Mouse (Mus musculus) T-helper 17 cell (primary cell): ENCODE data around the gene R3hcc1l.

ENCODE experiments used
- in situ Hi-C, 2 experiments: fragments of 300-600 bp; cut with MboI, MseI; formaldehyde crosslinking; loops; 1 replicate in 1 of 2; 2 replicates in 1 of 2; pipeline ENCODE4 v1.15.1; 2025; ENCODE audit warnings: high pct_unique_total_duplicates in 2 of 2

R3hcc1l gene

DNA sequence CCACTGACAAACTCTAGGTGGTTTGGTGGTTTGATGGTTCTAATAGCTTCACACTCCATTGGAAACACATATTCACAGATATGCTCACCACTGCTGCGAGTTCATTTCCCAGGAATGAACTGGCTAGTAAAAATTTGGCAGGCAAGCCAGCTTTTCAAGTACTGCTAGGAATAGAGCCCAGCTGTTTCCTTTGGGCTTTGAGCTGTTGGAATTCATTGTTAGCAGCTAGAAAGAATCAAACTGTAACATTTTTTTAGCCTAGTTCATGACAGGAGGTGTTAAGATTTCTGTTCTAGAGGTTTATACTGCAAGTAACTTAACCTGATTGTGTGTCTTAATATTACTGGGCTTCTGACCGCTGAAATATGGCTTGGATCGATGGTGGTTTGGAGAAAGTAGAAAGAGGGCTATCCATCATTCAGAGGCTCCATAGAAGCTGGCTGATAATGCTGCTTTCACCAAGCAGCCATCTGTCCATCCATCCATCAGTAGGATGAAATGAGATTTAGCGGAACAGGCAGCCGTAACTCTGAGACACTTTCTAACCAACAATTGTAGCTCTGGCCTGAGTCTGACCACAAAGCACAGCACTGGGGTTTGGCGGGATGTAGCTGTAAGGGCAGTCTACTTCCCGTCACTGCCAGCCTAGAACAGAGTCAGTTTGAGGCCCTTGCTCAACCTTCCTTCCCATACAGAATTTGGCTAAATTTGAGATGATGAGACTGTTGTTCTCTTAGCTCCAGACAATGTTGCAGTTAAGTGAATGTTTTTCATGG, 21.0 kb downstream of the R3hcc1l start:
- in situ Hi-C loops = loop anchor here in 1 of 2 experiments (10.0 kb wide), 1 partner anchor 1035 kb away; no protein-coding TSS in a partner anchor

DNA sequence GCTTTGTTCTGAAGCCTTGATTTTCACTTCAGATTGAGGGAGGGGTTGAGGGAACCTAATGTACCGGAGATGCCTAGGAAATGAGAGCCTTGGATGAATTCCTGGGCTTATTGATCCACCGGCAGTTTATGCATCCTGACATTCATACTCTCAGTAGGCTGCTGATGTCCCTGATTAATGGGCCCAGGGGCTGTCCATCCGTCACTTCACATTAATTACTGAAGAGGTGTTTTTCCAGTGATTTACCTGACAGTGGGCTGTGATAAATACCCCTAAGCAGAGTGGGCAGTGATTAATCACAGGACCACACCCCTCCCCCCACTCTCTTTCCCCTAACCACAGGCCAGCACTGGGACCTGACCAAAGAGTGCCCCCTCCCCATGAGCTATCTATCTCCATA, 22.1 kb downstream of the R3hcc1l start:
- in situ Hi-C loops = no loop called here

DNA sequence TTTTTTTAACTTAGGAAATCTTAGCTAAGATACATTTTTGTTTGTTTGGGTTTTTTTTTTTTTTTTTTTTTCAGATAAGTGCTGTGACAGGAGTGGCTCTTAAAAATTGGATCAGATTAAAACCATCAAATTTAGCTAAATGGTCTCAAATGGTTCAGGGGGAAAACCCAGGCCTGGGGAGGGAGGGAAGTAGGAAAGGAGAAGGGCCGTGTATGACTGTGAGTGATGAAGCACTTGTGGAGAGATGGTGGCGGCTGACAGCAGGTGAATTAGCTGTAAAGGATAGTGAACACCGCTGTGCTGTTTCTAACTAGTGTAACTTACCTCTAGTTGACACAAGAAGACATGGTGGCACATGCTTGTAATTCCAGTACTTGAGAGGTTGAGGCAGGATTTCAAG, 40.1 kb downstream of the R3hcc1l start:
- in situ Hi-C loops = no loop called here

DNA sequence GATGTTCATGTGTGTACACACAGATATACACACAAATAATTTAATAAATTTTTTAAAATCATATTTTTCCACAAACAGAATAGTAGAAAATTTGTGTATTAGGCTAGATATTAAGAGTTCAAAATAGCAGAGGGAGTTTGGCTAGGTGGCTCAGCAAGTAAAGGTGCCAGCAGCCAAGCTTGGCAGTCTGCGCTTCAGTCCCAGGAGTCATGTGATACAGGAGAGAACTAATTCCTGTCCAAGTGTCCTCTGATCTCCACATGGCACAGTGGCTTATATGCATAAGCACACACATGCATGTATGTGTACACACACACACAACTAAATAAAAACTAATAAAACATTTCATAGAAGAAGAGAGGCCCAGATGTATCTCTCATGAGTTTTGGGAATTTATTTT, 43.4 kb downstream of the R3hcc1l start:
- in situ Hi-C loops = loop anchor here in 1 of 2 experiments (10.0 kb wide), 1 partner anchor 577 kb away; the partner anchor contains the start of genes Mms19 and Ubtd1

DNA sequence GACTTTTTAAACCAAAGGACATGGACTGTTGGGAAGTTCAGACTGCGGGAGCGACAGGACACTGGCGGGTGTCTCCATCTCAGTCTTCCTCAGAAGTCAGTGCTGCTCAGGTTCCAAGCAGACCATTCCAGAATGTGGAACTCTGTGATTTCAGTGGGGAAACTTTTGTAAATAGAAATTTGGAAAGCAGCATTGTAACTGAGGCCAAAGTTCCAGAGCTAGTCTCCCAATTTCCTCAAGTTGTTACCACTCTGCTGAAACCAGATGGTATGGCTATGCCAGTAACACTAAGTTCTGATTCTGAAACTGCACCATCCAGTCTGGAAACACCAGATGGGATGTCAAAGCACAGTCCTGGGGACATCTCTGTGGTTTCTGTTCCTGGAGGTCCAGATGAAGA, 44.4 kb downstream of the R3hcc1l start:
- in situ Hi-C loops = loop anchor here in 1 of 2 experiments (10.0 kb wide), 1 partner anchor 578 kb away; the partner anchor contains the start of genes Mms19 and Ubtd1

DNA sequence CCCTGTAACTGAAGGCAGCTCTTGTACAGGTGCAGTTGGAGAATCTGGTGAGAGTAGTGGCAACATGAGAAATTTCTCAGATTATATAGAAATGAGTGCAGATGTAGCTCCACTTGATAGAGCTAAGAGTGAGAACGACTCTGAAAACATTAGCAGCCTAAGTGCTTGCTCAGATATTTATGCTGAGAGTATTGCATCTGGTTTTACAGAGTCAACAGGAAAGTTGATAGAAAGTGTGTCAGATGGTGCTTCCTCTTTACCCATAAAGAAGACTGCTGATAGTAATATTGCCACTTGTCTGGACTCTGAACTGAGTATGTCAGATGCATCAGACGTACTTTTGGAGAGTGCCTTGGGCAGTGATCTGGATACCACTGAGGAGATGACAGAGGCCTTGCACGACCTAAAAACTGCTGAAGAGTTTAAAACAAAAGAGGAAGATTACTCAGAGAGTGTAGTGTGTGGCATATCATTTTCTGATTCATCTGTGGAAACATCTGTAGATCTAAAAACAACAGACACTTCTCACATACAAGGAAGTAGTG, 45.2 kb downstream of the R3hcc1l start:
- in situ Hi-C loops = loop anchor here in 1 of 2 experiments (10.0 kb wide), 1 partner anchor 579 kb away; the partner anchor contains the start of genes Mms19 and Ubtd1

DNA sequence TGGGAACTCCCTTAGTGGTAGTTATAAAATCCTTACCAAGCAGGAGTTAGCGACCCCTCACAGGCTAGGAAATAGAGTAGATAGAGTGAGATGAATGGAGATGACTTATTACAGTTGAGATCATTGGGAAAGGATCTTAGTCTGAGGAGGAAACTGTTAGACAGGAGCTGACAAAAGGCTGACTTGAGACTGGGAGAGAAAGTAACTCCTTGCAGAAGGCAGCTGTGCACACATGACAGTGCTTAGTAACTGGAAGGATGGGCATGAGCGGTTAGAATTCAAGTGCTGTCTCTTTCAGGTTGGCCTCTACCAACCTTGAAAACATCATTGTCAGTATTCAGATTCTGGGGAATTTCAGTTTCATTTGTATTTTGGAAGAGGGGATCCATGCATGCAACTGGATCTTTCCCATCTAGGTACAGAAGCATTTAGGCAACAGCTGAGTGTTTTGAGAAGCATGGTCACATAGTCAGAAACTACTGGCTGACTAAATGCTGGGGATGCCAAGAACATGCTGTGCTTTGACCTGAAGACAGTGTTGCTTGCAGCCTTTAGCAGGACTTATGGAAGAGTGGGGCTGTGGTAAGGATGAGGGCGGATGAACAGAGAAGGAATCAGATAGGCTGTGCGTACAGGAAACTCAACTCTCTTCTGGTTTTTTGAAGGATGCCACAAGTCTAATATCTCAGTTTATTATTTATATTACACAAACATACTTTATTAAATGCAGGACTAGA, 47.9 kb downstream of the R3hcc1l start:
- in situ Hi-C loops = loop anchor here in 1 of 2 experiments (10.0 kb wide), 1 partner anchor 582 kb away; the partner anchor contains the start of genes Mms19 and Ubtd1

DNA sequence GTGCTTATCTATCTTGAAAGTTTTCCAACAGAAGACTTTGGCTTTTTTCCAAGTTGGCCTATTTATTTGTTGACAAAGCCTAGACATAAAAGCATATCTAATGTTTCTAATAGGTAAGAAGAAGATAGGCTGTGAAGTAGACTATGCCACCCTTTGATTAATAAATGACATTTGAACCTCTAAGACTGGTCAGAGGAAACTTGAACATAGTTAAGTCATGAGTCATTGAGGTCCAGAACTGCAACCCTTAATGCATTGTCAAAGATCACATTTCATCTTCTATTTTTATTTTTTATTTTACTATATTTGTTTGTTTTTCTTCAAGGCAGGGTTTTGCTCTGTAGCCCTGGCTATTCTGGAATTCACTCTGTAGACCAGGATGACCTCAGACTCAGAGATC, 48.5 kb downstream of the R3hcc1l start:
- in situ Hi-C loops = loop anchor here in 1 of 2 experiments (10.0 kb wide), 1 partner anchor 582 kb away; the partner anchor contains the start of genes Mms19 and Ubtd1

DNA sequence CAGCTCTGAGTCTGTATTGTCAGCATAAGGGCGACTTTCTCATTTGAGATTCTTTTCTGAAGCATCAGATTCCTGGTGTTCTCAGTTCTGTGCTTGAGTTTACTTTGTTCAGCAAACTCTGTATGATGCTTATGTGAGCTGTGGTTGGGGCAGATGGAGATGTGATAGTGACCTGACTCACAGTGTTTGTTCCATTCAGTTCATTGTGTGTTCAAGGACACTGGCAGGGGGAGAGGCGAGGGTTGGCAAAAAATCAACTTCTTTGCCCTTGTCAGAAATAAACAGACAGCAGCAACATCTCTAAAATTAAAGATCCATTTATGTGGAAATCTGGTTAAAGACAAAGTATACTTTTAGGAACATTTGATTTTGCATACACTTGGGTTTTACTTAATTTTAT, 50.5 kb downstream of the R3hcc1l start:
- in situ Hi-C loops = loop anchor here in 1 of 2 experiments (10.0 kb wide), 1 partner anchor 584 kb away; the partner anchor contains the start of genes Mms19 and Ubtd1

DNA sequence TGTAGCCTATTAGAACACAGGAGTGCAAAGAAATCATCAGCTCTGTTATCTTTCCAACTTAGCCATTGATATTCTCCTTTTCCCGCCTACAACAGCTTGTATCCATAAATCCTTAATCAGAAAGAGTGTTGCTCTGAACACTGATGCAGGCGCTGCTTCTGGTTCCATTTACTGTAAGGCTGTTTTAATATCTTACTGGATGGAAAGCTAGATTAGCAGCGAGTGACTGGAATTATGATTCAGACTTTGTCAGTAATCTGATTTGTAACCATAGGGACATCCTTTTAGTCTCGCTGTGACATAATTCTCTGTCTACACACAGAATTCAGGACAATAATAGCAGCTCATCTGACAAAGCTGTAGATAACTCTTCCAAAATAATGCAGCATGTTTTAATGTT, 52.7 kb downstream of the R3hcc1l start:
- in situ Hi-C loops = no loop called here

DNA sequence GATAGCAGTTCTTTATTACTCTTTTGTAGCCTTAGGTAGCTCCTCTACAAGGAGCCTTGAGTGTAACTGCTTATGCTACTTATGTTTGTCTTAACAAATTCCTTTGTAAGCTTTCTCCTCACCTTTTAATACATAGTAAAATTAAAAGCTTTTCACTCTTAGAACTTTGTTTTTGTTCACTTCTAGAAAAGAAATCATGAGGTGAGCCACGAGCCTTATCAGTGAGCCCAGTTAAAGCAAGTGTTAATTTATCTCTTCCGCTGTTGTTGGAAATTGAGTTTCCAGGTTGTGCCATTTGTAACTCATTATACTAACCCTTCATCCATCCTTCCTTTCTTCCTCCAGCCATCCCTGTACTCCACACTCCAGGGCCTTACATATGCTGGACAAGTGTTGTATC, 56.8 kb downstream of the R3hcc1l start:
- in situ Hi-C loops = no loop called here

DNA sequence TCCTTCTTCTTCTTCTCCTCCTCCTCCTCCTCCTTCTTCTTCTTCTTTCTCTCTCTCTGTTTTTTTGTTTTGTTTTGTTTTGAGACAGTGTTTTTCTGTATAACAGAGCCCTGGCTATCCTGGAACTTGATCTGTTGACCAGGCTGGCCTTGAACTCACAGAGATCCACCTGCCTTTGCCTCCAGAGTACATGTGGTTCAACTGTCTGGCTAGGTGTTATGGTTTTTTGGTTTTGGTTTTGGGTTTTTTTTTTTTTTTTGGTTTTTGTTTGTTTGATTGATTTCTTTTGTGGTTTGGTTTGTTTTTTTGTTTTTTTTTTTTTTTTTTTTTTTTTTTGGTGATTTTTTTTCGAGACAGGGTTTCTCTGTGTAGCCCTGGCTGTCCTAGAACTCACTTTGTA, 58.3 kb downstream of the R3hcc1l start:
- in situ Hi-C loops = no loop called here

DNA sequence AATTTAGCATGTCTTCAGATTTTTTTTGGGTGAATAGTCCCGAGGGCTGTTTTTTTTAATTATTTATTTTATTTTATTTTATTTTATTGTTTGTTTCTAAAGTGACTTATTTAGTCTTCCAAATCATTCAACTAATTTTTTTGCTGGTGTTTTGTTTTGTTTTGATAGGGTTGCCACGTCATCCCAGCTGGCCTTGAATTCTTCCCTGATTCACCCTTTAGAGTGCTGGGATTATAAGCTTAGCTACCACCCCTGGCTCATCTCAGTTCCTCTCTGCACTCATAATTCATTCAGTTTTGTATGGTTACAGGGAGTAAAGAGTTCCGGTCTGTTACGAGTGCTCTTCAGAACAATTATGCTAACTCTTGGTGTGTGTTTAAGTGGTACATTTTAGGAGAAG, 60.1 kb downstream of the R3hcc1l start:
- in situ Hi-C loops = no loop called here

DNA sequence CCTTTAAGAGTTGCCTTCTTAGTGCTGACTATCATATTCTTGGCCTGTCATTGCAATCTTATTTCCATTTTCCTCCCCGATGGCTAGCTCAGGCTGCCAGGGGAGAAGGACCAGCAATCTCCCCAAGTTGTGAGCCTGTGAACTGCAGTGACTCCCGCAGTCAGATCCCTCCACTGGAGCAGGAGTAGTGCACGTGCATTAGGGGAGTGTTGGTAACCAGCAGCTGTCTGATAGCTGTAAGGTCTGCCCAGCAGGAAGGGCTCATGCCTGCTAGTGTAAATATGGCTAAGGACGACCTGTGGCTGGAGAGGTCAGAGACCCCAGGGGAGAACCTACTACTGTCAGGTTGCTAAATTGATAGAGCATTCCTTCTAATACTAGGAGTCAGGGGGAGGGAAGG, 62.1 kb downstream of the R3hcc1l start:
- in situ Hi-C loops = no loop called here

DNA sequence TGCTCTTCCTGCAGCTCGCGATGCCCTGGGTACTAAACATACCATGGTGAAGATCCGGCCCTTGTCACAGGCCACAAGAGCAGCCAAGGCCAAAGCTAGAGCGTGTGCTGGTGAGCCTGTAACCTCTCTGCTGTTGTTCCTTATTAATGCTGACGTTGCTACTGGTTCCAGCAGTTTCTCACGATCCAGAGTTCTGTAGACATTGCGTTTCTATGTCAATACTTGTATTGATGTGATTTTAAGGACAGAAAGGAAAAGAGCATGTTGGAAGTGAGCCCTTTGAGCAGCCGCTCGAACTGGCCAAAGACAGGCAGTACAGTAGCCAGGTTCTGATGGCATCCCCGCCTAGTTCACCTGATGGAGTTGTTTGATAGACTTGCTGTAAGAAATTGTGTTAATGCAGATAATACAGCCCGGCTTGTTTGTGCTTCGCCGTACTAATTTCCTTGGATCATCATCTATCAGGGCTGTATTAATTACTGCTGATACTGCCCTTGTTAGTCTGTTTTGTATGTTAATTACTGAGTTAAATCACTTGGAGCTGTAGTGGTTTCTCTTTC, 64.3 kb downstream of the R3hcc1l start:
- in situ Hi-C loops = no loop called here

DNA sequence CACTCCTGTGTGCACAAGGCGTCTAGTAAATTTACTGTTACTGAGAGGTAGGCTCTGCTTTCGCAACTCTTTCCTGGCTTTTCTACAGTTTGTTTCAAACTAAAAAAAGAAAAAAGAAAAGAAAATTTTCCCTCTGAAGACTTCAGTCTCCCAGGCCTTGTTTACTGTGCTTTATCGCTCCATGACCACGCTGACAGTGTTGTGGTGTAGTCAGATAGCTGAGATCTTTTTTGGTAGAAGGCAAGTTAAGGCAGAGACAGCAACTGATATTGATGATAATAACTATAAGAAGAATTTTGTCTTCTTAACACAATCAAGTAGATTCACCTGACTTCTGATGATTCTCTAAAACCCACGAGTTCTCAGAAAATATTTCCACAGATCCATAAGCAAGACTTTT, 65.1 kb downstream of the R3hcc1l start:
- in situ Hi-C loops = no loop called here

DNA sequence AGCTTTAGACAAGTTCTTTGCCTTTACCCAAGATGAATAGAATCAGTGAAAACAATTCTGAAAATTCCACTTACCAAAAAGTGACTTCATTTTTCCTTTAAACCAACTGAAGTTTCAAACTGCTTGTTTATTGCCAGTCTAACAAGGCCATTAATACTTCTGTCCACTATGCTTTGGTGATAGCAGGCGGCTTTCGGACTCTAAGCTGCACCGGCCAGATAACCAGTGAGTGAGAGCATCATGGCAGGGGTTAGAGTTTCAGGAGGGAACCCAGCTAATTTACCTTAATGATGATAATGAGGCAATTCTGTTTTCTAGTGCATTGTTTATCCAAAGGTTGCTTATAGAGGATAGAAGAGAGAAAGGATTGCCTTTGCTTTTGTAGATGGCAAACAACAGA, 65.6 kb downstream of the R3hcc1l start:
- in situ Hi-C loops = no loop called here

DNA sequence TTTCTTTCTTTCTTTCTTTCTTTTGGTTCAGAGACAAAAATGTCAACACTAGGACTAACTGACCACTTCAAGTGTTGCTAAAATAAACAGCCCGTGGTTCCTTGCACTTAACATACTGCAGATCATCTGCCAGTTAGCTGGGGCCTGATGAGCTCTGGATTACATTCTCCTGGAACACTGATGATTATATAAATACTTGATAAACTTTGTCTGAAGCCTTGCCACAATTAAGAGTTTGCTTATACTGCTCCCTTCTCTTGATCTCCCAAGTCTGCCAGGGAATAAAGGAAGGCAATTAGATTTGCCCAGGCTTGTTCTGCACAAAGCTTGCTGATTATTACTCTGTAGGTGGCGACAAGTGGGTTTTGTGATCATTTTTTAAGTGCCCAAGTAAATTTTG, 69.1 kb downstream of the R3hcc1l start:
- in situ Hi-C loops = no loop called here

DNA sequence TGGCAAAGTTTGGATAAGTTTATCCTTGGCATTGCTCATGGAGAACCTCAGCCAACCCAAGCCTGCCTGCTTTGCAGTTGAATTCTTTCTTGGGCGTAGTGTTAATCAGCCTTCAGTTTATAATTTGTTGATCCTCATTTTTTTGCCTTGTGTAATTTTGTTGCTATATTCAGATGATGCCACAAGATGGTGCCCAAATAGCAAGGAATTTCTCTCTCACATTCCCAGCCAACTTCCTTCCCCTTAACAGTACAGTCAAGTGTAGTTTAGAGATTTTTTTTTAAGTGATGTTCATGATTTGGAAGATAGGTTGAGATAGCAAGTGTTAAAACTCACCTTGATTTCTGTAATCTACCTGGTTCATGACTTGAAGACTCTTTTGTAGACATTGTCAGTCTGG, 70.7 kb downstream of the R3hcc1l start:
- in situ Hi-C loops = no loop called here

DNA sequence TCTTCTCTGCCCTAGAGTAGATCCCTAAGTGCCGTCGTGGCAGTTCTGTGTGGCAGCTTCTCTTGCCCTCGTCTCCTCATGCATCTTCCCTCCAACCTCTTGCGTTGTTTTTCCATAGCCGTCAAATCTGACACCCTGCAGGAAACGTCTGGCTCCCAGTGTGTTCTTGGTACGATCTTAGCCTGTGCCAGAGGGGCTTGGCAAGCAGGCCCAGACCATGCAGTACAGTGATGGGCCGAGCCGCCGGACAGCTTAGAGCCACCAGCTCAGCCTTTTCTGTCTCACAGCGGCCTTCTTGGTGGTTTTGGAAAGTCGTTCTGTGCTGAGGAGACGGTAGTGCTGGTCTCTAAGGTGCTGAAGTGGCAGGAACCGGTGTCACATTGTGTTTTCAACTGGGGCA, 73.0 kb downstream of the R3hcc1l start:
- in situ Hi-C loops = no loop called here

DNA sequence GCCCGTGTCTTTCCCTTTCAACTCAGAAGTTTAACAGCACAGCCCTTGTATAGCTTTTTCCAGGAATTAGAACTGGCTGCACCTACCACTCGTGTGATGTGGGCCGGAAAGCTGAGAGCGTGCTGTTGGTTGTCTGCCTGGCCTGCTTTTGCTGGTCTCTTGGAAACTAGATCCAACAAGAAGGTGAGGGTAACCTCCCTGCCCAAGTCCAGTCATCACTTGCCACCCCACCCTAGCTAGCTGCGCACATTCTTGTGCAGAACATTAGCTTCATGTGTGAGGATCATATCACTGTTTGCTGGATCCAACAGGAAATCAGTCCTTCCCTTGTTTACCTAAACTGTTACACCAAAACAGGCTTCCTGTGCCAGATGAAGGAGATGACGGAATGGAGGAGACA, 74.9 kb downstream of the R3hcc1l start:
- in situ Hi-C loops = no loop called here

DNA sequence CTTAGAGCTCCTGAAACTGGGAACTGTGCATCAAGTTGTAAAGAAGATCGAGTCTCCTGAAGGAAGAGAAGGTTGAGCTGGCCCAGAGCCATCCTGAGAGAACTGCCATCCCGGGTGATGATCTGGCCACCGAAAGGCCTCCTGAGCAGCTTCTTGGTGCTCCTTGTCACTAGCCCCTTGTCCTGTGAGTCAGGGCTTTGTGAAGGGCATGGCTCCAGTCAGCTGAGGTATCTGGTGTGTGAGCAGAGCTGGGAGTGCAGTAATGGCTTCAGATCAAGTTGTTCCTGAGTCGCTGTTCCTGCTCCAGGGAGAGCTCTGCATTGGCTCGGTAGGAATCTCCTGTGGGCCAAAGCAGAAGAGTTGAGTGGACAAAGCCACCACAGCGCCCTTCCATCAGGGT, 76.5 kb downstream of the R3hcc1l start:
- in situ Hi-C loops = no loop called here
